Mouse (Mus musculus): ENCODE measurements at regions not wholly inside any gene's neighbourhood (a gene's known extent, or its start where the extent isn't known, plus 50 kb on each side); places are given as distances from the start of the nearest gene placed in this dataset.

DNA sequence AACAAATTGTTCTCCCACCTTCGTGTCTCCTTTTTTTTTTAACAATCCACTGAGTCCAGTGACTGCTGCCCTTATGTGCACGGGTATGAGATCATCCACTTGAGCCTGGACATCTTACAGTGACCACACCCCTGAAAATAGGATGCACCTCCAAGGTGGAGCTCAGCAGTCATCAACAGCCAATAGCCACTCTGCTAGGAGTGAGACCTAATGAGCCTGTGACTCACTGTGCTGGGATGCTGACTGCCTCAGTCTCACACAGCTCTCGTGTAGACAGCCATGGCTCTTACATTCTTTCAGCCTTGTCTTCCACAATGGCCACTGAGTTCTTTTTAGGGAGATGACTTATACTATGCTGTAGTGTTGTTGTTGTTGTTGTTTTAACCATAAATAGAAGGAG, 133.7 kb upstream of the Zfp462 start:
- TF ChIP-seq GATA1 (IDR thresholded peaks at IDR 0.05; ENCODE audit: borderline replicate concordance, low read length) (no peak), FLI1 (IDR thresholded peaks at IDR 0.05; ENCODE audit: low read length) (no peak)

Data from megakaryocyte, embryonic 14.5 days (primary cell).